Mouse (Mus musculus) stomach, postnatal 0 days (tissue): ENCODE results near the gene Pprc1.

Source experiments
- CTCF ChIP-seq: IDR thresholded peaks from 2 replicates; pipeline ENCODE4 v1.5.1; 2016; ENCODE audit warnings: antibody characterized with exemption, low read depth, mild to moderate bottlenecking, moderate library complexity
- EP300 ChIP-seq: optimal IDR thresholded peaks from 2 replicates; pipeline ENCODE3; 2016; ENCODE audit warnings: antibody characterized with exemption

DNA sequence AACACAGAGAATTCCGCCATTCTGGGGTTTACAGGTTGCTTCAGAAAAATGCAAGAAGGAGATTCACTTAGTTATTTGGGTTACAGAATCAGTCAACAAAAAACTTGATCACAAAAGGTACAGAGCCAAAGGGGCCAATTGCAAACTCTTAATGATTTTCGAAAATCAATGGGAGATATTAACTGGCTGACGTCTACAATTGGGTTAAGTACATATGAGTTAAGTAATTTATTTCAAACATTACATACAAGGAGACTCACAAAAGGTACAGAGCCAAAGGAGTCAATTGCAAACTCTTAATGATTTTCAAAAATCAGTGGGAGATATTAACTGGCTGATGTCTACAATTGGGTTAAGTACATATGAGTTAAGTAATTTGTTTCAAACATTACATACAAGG, 54.9 kb downstream of the Pprc1 start:
- TF ChIP-seq CTCF = no peak
- no peak for TF ChIP-seq EP300
